Mouse (Mus musculus) embryonic facial prominence, embryonic 12.5 days (tissue): Measurements from ENCODE around the gene Hyal2. TPM values are rescaled to one million over a fixed set of nuclear protein-coding genes. Genes with fewer than 3 reads are reported as not detected.

Source experiments
- ATAC-seq: fragments of 200-750 bp; cut with Nextera tagmentation; 2 replicates; pipeline ENCODE4 v1.8.0; 2017; ENCODE audit not compliant: insufficient number of reproducible peaks, insufficient read depth, low FRiP score, low TSS enrichment
- H3K27ac ChIP-seq: fragments of 300-500 bp; sonication (generic); 2 replicates; pipeline ENCODE4 v1.5.1; 2016; ENCODE audit warnings: mild to moderate bottlenecking
- H3K27me3 ChIP-seq: fragments of 300-500 bp; sonication (generic); 2 replicates; pipeline ENCODE4 v1.6.1; 2016; ENCODE audit warnings: mild to moderate bottlenecking, moderate library complexity
- H3K36me3 ChIP-seq: fragments of 300-500 bp; sonication (generic); 2 replicates; pipeline ENCODE4 v1.6.1; 2016; ENCODE audit warnings: mild to moderate bottlenecking
- H3K4me1 ChIP-seq: fragments of 300-500 bp; sonication (generic); 2 replicates; pipeline ENCODE4 v1.6.1; 2016
- H3K4me2 ChIP-seq: fragments of 300-500 bp; sonication (generic); replicated peaks from 2 replicates; pipeline ENCODE4 v1.6.1; 2016; ENCODE audit warnings: mild to moderate bottlenecking, moderate library complexity
- H3K4me3 ChIP-seq: fragments of 300-500 bp; sonication (generic); 2 replicates; pipeline ENCODE4 v1.5.1; 2016; ENCODE audit warnings: mild to moderate bottlenecking
- H3K9ac ChIP-seq: fragments of 300-500 bp; sonication (generic); 2 replicates; pipeline ENCODE4 v1.6.1; 2016; ENCODE audit warnings: mild to moderate bottlenecking, moderate library complexity
- H3K9me3 ChIP-seq: fragments of 300-500 bp; sonication (generic); 2 replicates; pipeline ENCODE4 v1.6.1; 2016; ENCODE audit warnings: mild to moderate bottlenecking, moderate library complexity
- WGBS: fragments of 180-500 bp; shearing (Covaris S2); methylation state at CpG from one replicate; pipeline ENCODE4 v1.1.7; 2016; 5-methylcytosine and 5-hydroxymethylcytosine counted together
- polyA plus RNA-seq: library from polyadenylated mRNA; unstranded; fragments of >200 nt; fragmentation: Nextera tagmentation; extraction: Ambion mirVana; gene quantifications from 2 replicates; pipeline ENCODE4 v1.2.1, GENCODE M21; 2016

The Hyal2 gene
- polyA plus RNA-seq, 1 experiment from 2014 or later, result 132 TPM

- Histone ChIP-seq H3K4me1 (peaks cover 39% of the 10 kb centered on the region), H3K36me3 (peaks cover 46% of the 10 kb centered on the region), H3K9me3 (no peaks in the 10 kb centered on the region), H3K27me3 (no peaks in the 10 kb centered on the region), H3K9ac (no peak overlapping the region), H3K27ac (no peak overlapping the region), H3K4me3 (no peak overlapping the region), H3K4me2 (no peak overlapping the region)
- 92% methylated on average over 8 of the region's 8 CpGs for WGBS
- no peak for ATAC-seq
Observed at GRCm38 (mm10) chr9:107539940-107540339, 27.8 kb upstream of the Hyal2 start.

- ATAC-seq, result no peak
- Histone ChIP-seq H3K27me3 (no peaks in the 10 kb centered on the region), H3K27ac (no peak overlapping the region), H3K36me3 (peaks cover 51% of the 10 kb centered on the region), H3K4me1 (peaks cover 34% of the 10 kb centered on the region), H3K4me2 (no peak overlapping the region), H3K4me3 (no peak overlapping the region), H3K9me3 (no peaks in the 10 kb centered on the region), H3K9ac (no peak overlapping the region)
- 72% methylated on average over 4 of the region's 4 CpGs for WGBS
Observed at GRCm38 (mm10) chr9:107540420-107540819, 27.3 kb upstream of the Hyal2 start.

- Histone ChIP-seq H3K4me2 (peak overlapping the region; percentile 80), H3K36me3 (peaks cover 51% of the 10 kb centered on the region), H3K4me1 (peaks cover 28% of the 10 kb centered on the region), H3K27me3 (no peaks in the 10 kb centered on the region), H3K4me3 (peak overlapping the region; percentile 50), H3K27ac (no peak overlapping the region), H3K9me3 (no peaks in the 10 kb centered on the region), H3K9ac (peak overlapping the region; percentile 38; the same call in 1 of the 2 replicates)
- WGBS, result 40% methylated on average over 10 of the region's 10 CpGs
- no peak for ATAC-seq
Observed at GRCm38 (mm10) chr9:107541005-107541404, 26.7 kb upstream of the Hyal2 start.

DNA sequence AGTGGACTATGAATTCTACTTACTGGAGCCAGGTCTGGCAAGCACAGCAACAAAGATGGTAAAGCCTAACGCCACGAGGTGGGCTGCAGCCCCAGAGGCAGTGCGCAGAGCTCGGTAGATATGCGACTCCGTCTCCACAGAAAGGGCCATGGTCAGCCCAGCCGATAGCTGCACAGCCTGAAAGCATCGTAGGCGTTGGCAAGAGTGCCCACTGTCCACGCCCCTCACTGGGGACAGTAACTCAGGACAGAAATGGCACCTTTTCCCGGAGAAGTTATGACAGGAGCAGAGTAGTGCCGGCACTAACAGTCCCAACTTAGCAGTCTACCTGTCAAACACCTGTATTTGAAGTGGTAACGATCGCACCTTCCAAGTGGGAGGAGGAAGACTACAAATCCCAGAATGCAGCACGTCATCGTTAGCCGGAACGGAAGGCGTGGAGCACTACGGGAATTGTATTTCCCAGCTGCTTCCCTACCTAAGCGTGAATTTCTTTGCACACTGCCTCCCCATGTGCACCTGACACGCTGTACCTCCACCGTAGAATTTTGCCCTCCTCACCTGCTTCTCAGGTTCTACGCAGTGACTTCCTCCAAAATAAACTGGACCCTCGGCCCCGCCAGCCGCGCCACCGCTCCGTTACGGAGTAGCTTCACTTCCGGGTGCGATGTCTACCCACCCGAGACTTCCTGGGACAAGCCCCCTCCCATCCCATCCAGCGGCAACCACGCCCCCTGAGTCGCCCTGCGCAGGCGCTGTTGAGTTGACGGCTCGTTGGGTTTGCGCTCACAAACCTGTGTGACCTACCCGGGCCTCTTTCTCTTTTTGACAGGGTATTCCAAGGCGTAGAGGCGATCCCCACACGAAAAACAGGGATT lies 26.0 kb upstream of the Hyal2 start, which contains the start of the genes Cyb561d2 and Nprl2:
Cyb561d2 (minus strand) TSS at position 720 of the 878 bp plus-strand sequence.
Nprl2 (plus strand) TSS at position 753 of the 878 bp plus-strand sequence.
- WGBS, result 2% methylated on average over 46 of the region's 46 CpGs
- H3K9ac ChIP-seq, result peak within 1 kb of the TSS; percentile 58
- H3K27me3 ChIP-seq, result no peaks in the 10 kb centered on the region
- peaks cover 25% of the 10 kb centered on the region for H3K4me1 ChIP-seq
- 0 out of 2 replicates have a peak within 1 kb of the TSS, but pooled peaks have one; percentile 52 for H3K27ac ChIP-seq
- H3K4me3 ChIP-seq, result peak within 1 kb of the TSS; percentile 50
- peak within 1 kb of the TSS; percentile 80 for H3K4me2 ChIP-seq
- peaks cover 48% of the 10 kb centered on the region for H3K36me3 ChIP-seq
- no peaks in the 10 kb centered on the region for H3K9me3 ChIP-seq
- ATAC-seq, result peak; percentile 74

DNA sequence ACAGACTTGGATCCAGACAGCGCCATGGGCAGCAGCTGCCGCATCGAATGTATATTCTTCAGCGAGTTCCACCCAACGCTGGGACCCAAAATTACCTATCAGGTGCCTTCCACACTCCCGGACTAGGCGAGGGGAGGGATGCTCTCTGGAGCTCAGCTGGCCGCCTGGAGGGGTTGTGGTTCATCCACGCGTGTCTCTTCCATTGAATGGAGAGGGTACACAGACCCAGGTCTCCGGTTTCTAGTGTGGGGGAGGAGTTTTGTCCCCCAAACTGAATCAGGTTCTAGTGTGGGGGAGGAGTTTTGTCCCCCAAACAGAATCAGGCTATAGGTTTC lies 25.4 kb upstream of the Hyal2 start:
- Histone ChIP-seq H3K4me1 (peaks cover 26% of the 10 kb centered on the region), H3K9me3 (no peaks in the 10 kb centered on the region), H3K27me3 (no peaks in the 10 kb centered on the region), H3K9ac (peak overlapping the region; percentile 58), H3K36me3 (peaks cover 47% of the 10 kb centered on the region), H3K27ac (0 out of 2 replicates have a peak overlapping the region, but pooled peaks have one; percentile 52), H3K4me3 (peak overlapping the region; percentile 50), H3K4me2 (peak overlapping the region; percentile 80)
- no peak for ATAC-seq
- WGBS, result under 1% methylated on average over 11 of the region's 11 CpGs

- peak overlapping the region; percentile 80 for H3K4me2 ChIP-seq
- H3K9me3 ChIP-seq, result no peaks in the 10 kb centered on the region
- peak overlapping the region; percentile 58 for H3K9ac ChIP-seq
- H3K4me3 ChIP-seq, result peak overlapping the region; percentile 50
- ATAC-seq, result no peak
- peaks cover 30% of the 10 kb centered on the region for H3K4me1 ChIP-seq
- 52% methylated on average over 8 of the region's 8 CpGs for WGBS
- no peaks in the 10 kb centered on the region for H3K27me3 ChIP-seq
- peaks cover 46% of the 10 kb centered on the region for H3K36me3 ChIP-seq
- 0 out of 2 replicates have a peak overlapping the region, but pooled peaks have one; percentile 52 for H3K27ac ChIP-seq
Observed at GRCm38 (mm10) chr9:107542721-107543120, 25.0 kb upstream of the Hyal2 start.

GRCm38 (mm10) chr9:107543299-107543698 lies 24.4 kb upstream of the Hyal2 start:
- H3K4me3 ChIP-seq, result no peak overlapping the region

GRCm38 (mm10) chr9:107544196-107544700 lies 23.5 kb upstream of the Hyal2 start:
- peaks cover 30% of the 10 kb centered on the region for H3K4me1 ChIP-seq
- H3K36me3 ChIP-seq, result peaks cover 31% of the 10 kb centered on the region

More at GRCm38 (mm10) chr9:107543299-107543698, 24.4 kb upstream of the Hyal2 start:
- no peak overlapping the region for H3K27ac ChIP-seq
- no peak overlapping the region for H3K9ac ChIP-seq
- H3K4me1 ChIP-seq, result peaks cover 30% of the 10 kb centered on the region
- no peaks in the 10 kb centered on the region for H3K27me3 ChIP-seq
- no peak for ATAC-seq
- H3K36me3 ChIP-seq, result peaks cover 40% of the 10 kb centered on the region
- no peaks in the 10 kb centered on the region for H3K9me3 ChIP-seq
- peak overlapping the region; percentile 80 for H3K4me2 ChIP-seq
- WGBS, result 86% methylated on average over 11 of the region's 11 CpGs

GRCm38 (mm10) chr9:107544729-107545128 lies 23.0 kb upstream of the Hyal2 start:
- peaks cover 26% of the 10 kb centered on the region for H3K36me3 ChIP-seq
- H3K4me2 ChIP-seq, result no peak overlapping the region
- no peaks in the 10 kb centered on the region for H3K9me3 ChIP-seq
- H3K27me3 ChIP-seq, result 0 out of 2 replicates have a peak, but pooled peaks cover 3% of the 10 kb centered on the region
- no peak overlapping the region for H3K4me3 ChIP-seq
- no peak for ATAC-seq
- H3K27ac ChIP-seq, result no peak overlapping the region
- H3K9ac ChIP-seq, result no peak overlapping the region
- H3K4me1 ChIP-seq, result peaks cover 30% of the 10 kb centered on the region
- 93% methylated on average over 12 of the region's 12 CpGs for WGBS

More at GRCm38 (mm10) chr9:107544196-107544700, 23.5 kb upstream of the Hyal2 start:
- Histone ChIP-seq H3K27me3 (no peaks in the 10 kb centered on the region), H3K4me3 (no peak overlapping the region), H3K9ac (no peak overlapping the region), H3K27ac (no peak overlapping the region), H3K9me3 (no peaks in the 10 kb centered on the region), H3K4me2 (no peak overlapping the region)
- WGBS, result 92% methylated on average over 17 of the region's 17 CpGs
- no peak for ATAC-seq

- WGBS, result 85% methylated on average over 10 of the region's 10 CpGs
- no peak overlapping the region for H3K27ac ChIP-seq
- H3K9me3 ChIP-seq, result no peaks in the 10 kb centered on the region
- H3K27me3 ChIP-seq, result 0 out of 2 replicates have a peak, but pooled peaks cover 6% of the 10 kb centered on the region
- no peak overlapping the region for H3K4me3 ChIP-seq
- ATAC-seq, result no peak
- H3K4me1 ChIP-seq, result peaks cover 30% of the 10 kb centered on the region
- H3K4me2 ChIP-seq, result no peak overlapping the region
- H3K9ac ChIP-seq, result no peak overlapping the region
- H3K36me3 ChIP-seq, result peaks cover 21% of the 10 kb centered on the region
Observed at GRCm38 (mm10) chr9:107545199-107545598, 22.5 kb upstream of the Hyal2 start.

- ATAC-seq, result no peak
- no peak overlapping the region for H3K27ac ChIP-seq
- WGBS, result 12% methylated on average over 3 of the region's 3 CpGs
- no peaks in the 10 kb centered on the region for H3K9me3 ChIP-seq
- H3K9ac ChIP-seq, result no peak overlapping the region
- no peak overlapping the region for H3K4me3 ChIP-seq
- H3K36me3 ChIP-seq, result peaks cover 20% of the 10 kb centered on the region
- peaks cover 10% of the 10 kb centered on the region; the same call in 1 of the 2 replicates for H3K27me3 ChIP-seq
- no peak overlapping the region for H3K4me2 ChIP-seq
- H3K4me1 ChIP-seq, result peaks cover 32% of the 10 kb centered on the region
Observed at GRCm38 (mm10) chr9:107545602-107546001, 22.1 kb upstream of the Hyal2 start.
